Mouse (Mus musculus): ENCODE measurements around the gene Exo1.
A peak's percentile ranks its signal among the peaks of the same experiment; 100 is the strongest.

The Exo1 gene

DNA sequence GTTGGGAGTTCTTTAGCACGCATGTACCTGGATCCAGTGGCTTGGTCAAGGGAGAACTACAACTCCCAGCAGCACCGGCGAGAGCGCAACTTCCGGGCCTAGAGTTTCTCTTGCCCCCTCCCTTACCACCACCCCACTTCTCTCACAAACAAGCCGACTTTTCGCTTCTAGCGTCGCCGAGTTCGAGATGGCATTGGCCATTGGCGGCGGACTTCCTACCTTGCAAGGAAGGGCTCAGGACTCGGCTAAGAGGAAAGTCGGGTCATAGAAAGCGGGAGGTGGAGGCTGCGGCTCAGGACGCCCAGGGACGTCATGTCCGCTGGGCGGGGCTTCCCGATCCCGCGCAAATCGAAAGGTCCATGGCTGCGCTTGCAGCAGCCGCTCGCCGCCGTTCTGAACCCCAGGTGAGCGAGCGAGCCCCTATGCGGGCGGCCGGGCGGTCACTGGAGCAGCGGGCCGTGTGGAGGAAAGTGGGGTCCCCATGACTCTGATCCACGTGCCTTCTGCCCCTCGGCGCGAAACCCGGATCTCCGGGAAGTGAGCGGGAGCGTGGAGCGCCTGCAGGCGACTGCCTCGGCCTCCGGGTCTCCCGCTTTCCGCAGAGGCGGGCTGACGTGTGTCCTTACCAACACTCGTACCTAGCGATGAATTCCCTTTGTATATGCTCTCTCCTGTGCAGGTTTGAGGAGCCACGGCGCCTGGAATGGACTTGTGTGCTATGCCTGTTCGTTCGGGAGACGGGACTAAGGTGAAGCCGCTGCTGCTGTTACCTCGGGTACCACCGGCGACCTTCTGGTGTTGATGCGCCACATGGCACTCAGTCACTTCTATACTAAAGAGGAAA, at the start of gene Exo1:
Exo1 (plus strand) TSS at position 129 of the 844 bp plus-strand sequence.
- peak; percentile 92 for DNase-seq

GRCm38 (mm10) chr1:175855515-175855914, 24.9 kb upstream of the Exo1 start:
- DNase-seq, result no peak

DNA sequence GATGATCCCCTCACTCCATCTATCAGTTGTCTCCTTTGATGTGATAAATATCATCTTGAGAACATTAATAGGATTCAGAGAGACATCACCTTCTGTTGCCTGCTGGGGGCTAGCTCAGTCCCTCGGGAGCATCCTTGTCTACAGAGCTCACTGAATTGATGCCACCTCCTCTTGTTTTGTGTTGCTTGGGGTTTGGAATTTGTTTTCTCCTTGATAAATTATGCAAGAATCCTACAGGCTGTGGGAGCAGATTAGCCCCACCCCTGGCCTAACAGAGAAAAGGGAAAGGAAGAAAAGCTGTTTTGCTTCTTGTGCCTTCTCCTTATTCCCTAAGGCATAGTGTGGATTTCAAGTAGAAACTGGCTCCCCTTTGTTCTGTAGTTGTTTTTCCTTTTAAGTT, 13.3 kb upstream of the Exo1 start:
- no peak for DNase-seq

DNA sequence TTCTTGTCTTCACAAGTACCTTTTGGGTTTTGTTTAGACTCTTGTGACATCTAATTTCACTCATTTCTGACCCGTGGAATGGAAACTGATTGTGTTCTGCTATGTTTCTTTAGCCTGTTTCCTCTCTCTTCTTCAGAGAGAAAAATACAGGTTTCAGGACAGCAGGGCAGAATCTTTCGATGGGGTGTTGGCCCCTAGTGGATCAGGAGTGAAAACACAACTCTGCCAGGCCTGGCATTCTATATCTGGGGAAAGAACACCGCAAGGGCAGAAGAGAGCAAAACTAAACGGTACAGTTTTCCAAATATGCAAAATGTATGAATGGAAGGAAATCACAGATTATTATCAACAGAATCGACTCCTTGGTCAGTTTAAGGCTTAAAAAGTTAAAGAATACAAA, 12.8 kb upstream of the Exo1 start:
- peak; percentile 27 for DNase-seq

DNA sequence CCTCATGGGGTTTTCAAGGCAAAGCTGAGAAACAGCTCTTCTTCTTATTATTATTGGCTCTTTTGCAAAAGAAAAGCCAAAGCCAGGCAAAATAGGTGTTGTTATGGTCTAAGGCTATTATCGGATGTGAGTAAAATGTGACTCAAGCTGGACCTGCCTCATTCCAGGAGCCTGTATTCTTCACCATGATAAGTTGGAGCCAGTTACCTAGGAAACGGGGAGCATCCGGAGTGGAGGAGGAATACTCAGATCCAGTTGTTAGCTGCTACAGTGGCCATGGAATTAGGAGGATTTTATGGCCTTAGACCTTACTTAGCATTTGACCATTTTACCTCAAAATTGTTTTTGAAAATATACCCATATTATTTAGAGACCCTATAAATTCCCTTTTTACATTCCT, 9.7 kb upstream of the Exo1 start:
- no peak for DNase-seq

DNA sequence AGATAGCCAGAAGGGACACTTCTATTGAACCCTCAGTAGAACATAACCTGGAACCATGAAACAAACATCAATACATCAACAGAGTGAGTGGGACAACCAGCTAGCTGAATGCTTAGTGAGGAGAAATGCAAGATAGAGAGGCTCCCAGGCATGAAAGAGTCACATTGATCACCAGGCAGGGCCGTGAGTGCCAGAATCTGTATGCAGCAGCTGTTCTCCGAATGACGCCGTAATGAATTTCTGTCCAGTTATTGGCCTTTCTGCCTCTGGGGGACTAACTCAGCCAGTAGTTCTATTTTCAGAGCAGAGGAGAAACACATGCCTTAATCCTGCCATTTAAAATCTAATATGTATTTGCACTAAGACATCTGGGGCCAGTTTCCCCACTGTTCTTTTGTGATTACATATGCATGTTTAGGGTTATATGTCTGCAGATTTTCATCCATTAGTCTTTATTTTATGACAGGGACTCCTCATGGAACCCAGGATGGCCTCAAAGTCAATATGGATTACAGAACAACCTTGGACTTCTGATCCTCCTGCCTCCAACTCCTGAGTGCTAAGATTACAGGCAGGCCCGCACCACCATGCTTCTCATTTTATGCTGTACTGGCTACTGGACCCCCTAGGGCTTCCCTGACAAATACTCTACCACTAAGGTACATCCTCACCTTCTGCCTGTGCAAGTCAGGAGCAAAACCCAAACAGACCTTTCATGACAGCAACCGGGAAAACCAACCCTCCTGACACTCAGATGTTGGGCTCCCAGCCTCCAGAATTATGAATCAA, 8.2 kb upstream of the Exo1 start:
- DNase-seq, result no peak

DNA sequence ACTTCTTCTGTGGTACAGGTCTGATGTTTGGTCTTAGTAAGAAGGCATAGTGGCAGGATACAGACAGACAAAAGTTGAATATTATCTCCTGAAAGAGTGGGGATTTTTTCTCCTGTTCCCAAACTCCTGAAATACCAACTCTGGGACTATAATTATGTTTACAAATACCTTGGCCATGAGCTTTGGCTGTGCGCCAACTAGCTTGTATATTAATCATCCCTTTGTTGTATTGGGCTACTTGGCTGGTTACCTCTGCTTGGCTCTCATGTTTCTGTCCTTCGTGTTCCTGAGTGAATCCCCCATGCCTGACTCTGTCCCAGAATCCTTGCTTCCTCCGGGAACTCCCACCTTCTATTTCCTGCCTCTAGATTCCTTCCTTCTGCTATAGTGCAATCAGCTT, 3.0 kb downstream of the Exo1 start:
- DNase-seq, result peak; percentile 19

GRCm38 (mm10) chr1:175893263-175893662, 12.9 kb downstream of the Exo1 start:
- DNase-seq, result no peak

DNA sequence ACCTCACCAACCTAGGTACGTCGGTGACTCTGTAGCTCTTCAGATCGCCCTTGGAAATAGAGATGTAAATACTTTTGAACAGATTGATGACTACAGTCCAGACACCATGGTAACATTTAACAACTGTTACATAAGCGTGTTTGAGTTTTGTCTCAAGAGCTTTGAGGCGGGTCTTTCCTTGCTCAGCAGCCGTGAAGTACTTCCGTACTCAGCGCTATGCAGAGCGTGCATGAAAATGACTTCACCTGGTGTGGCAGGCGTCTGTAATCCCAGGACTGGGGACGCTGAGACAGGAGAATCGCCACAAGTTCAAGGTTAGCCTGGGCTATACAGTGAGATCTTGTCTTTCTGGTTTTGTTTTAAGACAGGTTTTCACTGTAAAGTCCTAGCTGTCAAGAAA, 13.3 kb downstream of the Exo1 start:
- no peak for DNase-seq

DNA sequence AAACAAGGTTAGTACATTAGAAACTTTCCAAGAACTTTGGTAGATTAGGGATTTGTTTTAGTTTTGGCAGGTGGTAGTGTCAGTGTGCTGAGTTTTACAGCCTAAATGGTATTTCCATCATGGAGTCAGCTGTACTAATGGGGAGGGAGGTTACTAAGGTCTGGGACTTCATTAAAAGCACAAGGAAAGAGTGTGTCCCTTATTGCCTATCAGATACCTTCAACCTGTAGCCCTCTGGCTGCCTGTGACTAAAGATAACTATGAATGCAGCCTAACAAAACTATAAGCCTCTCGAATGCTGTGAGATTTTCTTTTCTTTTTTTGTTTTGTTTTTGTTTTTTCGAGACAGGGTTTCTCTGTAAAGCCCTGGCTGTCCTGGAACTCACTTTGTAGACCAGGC, 30.8 kb downstream of the Exo1 start:
- no peak for DNase-seq

- DNase-seq, result no peak
Observed at GRCm38 (mm10) chr1:175912038-175912437, 31.7 kb downstream of the Exo1 start.

GRCm38 (mm10) chr1:175913728-175914303, 33.4 kb downstream of the Exo1 start:
- DNase-seq, result no peak

- DNase-seq, result no peak
Observed at GRCm38 (mm10) chr1:175920029-175920428, 39.6 kb downstream of the Exo1 start, which contains the start of gene Gm38100. Gene Gm38100, plus strand, starts transcription at chr1:175920329.

- DNase-seq, result no peak
Observed at GRCm38 (mm10) chr1:175921091-175921490, 40.7 kb downstream of the Exo1 start.

DNA sequence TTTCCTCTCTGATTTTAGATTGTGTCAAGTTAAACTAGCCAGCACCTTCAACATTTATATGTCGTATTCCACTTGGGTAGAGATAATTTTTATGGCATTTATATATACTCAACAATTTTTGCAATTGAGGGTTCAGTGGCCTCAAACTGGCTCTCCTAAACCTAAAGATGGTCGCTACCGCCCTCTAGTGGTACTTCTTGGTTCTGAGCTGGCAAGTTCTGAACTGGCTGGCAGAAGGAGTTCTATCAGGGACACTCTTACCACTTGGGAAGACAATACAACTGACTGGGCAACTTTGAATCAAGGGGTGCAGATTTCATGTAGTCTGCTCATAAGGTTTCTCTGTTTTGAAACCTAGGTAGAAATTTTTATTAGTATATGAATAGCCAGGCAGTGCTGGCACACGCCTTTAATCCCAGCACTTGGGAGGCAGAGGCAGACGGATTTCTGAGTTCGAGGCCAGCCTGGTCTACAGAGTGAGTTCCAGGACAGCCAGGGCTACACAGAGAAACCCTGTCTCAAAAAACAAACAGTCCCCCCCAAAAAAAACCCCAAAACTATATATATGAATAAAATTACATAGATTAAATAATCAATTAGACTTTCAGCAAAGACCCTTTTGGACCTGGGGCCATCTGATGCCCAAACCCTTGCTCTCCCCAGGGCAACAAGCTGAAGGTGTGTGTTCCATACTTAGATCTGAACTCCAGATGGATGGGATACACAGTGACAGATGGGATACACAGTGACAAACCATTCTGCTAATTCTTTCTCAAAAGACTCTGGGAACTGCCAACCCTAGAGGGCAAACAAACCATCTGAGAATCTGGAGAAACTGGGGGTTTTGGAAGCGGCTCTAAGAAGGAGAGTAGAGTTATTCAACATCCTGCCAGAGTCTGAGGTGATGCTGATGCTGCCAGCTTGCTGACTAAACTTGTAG, 43.7 kb downstream of the Exo1 start:
- peak; percentile 72 for DNase-seq

DNA sequence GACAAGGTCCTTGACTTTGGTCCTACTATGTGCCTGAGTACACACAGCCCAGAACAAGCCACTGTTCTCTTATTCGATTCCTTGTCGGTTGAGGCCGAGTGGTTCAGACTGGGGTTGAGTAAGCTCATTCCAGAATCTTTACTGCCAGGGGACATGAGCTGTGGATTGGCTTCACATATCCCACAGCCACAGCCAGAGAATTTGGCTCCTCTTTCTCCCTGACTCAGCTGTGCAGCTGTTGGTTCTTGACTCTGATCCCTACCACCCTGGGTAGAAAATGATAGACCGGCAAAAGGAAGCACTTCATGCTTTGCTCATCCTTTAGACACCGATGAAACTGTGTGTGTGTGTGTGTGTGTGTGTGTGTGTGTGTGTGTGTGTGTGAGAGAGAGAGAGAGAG, 51.0 kb downstream of the Exo1 start:
- no peak for DNase-seq

DNA sequence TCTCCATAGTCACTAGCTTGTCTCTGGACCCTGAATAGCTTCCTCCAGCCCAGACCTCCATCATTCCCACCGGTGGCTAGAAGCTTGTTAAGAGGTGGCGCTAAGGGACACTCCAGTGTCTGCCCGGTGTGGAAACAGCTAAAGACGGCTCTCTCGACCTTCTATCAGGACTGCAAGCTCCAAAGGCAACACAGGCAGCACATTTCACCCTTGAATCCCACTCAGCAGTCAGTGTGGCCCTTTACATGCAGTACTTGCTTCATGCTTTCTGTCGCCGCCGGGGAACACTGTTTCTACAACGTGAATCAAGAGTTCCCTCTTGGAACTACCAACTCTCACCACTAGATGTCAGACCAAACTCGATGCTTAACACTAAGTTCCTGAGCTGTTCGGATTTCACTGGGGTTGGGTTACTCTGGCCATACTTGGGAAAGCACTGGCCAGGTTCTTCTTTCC, 55.9 kb downstream of the Exo1 start:
- DNase-seq, result peak; percentile 74

- no peak for DNase-seq
Observed at GRCm38 (mm10) chr1:175938731-175939130, 58.4 kb downstream of the Exo1 start.

GRCm38 (mm10) chr1:175943168-175943567, 62.8 kb downstream of the Exo1 start:
- DNase-seq, result no peak

GRCm38 (mm10) chr1:175946718-175947315, 66.4 kb downstream of the Exo1 start:
- DNase-seq, result no peak

- DNase-seq, result no peak
Observed at GRCm38 (mm10) chr1:175950421-175950820, 70.0 kb downstream of the Exo1 start.

DNA sequence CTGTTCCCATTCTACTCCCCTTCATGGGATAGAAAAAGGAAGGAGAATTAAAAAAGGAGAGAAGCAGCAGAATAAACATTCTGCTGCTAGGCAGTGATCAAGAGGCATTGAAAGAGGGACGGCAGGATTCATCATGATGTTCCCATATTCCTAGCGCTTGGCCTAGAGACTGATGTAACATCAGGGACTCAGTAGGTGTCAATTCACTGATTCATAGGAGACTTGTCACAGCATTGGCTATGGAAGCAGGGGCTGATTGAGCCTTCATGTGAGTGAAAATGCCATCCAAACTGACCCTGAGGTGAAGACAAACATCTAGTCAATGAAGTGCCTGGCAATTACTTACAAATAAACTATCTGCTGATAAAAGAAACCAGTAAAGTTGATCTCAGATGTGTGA, 70.5 kb downstream of the Exo1 start:
- no peak for DNase-seq

Measured in kidney, postnatal 14 days (tissue).